Mouse (Mus musculus) lung, postnatal 0 days (tissue): ENCODE measurements around the gene Erg. TPM values are rescaled to one million over a fixed set of nuclear protein-coding genes. Genes with fewer than 3 reads are reported as not detected.

ENCODE experiments used
- ATAC-seq: fragments of 200-750 bp; cut with Nextera tagmentation; 2 replicates; pipeline ENCODE4 v1.8.0; 2017; ENCODE audit warnings: moderate library complexity
- DNase-seq: peaks from one replicate; pipeline ENCODE4 v3.0.0-alpha.2; 2016; ENCODE audit warnings: low spot score
- H3K27ac ChIP-seq: fragments of 300-500 bp; sonication (generic); 2 replicates; pipeline ENCODE4 v1.5.1; 2014; ENCODE audit warnings: antibody characterized with exemption, mild to moderate bottlenecking, low read length, mixed read lengths
- H3K27me3 ChIP-seq: fragments of 300-500 bp; sonication (generic); replicated peaks from 2 replicates; pipeline ENCODE4 v1.6.1; 2014; ENCODE audit warnings: low read length, mixed read lengths; ENCODE audit not compliant: insufficient read depth
- H3K36me3 ChIP-seq: fragments of 300-500 bp; sonication (generic); 2 replicates; pipeline ENCODE4 v1.6.1; 2014; ENCODE audit warnings: low read length, mixed read lengths; ENCODE audit not compliant: insufficient read depth
- H3K4me1 ChIP-seq: fragments of 300-500 bp; sonication (generic); 2 replicates; pipeline ENCODE4 v1.6.1; 2014; ENCODE audit warnings: antibody characterized with exemption, low read depth, low read length, mixed read lengths; ENCODE audit not compliant: insufficient read depth
- H3K4me2 ChIP-seq: fragments of 300-500 bp; sonication (generic); replicated peaks from 2 replicates; pipeline ENCODE4 v1.6.1; 2014; ENCODE audit warnings: low read depth, mild to moderate bottlenecking, low read length, moderate library complexity, mixed read lengths
- H3K4me3 ChIP-seq: fragments of 300-500 bp; sonication (generic); 2 replicates; pipeline ENCODE4 v1.5.1; 2014; ENCODE audit warnings: low read depth, low read length
- H3K9ac ChIP-seq: fragments of 300-500 bp; sonication (generic); replicated peaks from 2 replicates; pipeline ENCODE4 v1.6.1; 2014; ENCODE audit warnings: low read depth, mild to moderate bottlenecking
- H3K9me3 ChIP-seq: fragments of 300-500 bp; sonication (generic); 2 replicates; pipeline ENCODE4 v1.6.1; 2016; ENCODE audit warnings: low read length, mixed read lengths
- CTCF ChIP-seq: IDR thresholded peaks from 2 replicates; pipeline ENCODE4 v1.5.1; 2016; ENCODE audit warnings: antibody characterized with exemption, mild to moderate bottlenecking
- EP300 ChIP-seq: IDR thresholded peaks from 2 replicates; pipeline ENCODE4 v1.6.1; 2016; ENCODE audit warnings: antibody characterized with exemption, mild to moderate bottlenecking, control low read depth
- WGBS: fragments of 180-500 bp; shearing (Covaris S2); extraction: QIAGEN DNeasy Blood & Tissue Kit; methylation state at CpG from one replicate; pipeline ENCODE4 v1.1.7; 2014; 5-methylcytosine and 5-hydroxymethylcytosine counted together
- polyA plus RNA-seq: library from polyadenylated mRNA; unstranded; fragments of >200 nt; fragmentation: Nextera tagmentation; extraction: Ambion mirVana; gene quantifications from 2 replicates; pipeline ENCODE4 v1.2.1, GENCODE M21; 2015

Gene Erg
- polyA plus RNA-seq, 1 experiment from 2014 or later, result 13.2 TPM

GRCm38 (mm10) chr16:95356962-95357955 is 229.1 kb downstream of the Erg start:
- DNase-seq, result no peak

DNA sequence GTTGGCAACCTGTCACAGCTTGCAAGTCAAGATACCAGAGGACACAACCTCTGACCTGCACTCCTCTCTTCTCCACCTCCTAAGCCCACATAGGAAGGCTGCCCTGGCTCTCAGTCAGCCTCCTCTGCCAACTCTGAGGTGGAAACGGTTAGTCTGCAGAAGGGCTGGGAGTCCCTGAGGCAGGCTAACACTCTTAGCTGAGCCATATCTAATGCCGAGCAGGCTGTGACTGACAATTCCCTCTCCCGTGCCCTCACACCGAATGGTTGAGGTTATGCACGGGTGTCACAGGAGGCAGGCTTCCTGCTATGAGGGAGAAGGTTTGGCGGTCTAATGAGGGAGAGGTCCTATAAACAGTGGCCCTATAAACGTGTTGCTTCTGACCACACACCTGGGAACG is 232.6 kb downstream of the Erg start:
- Histone ChIP-seq H3K9ac (no peak overlapping the region), H3K4me1 (peaks cover 2% of the 10 kb centered on the region; the same call in 1 of the 2 replicates), H3K36me3 (no peaks in the 10 kb centered on the region), H3K27ac (no peak overlapping the region), H3K27me3 (no peaks in the 10 kb centered on the region; the same call in 1 of the 2 replicates), H3K9me3 (no peaks in the 10 kb centered on the region), H3K4me3 (no peak overlapping the region), H3K4me2 (no peak overlapping the region)
- TF ChIP-seq EP300 (no peak), CTCF (no peak)
- ATAC-seq (no peak), DNase-seq (no peak)
- 57% methylated on average over 8 of the region's 8 CpGs for WGBS

More at GRCm38 (mm10) chr16:95356962-95357955, 229.1 kb downstream of the Erg start:
- H3K4me3 ChIP-seq, result no peak overlapping the region
- H3K36me3 ChIP-seq, result no peaks in the 10 kb centered on the region
- no peak overlapping the region for H3K27ac ChIP-seq
- TF ChIP-seq CTCF, result no peak
- no peak for TF ChIP-seq EP300
- no peaks in the 10 kb centered on the region for H3K9me3 ChIP-seq
- no peaks in the 10 kb centered on the region for H3K27me3 ChIP-seq
- peaks cover 8% of the 10 kb centered on the region; the same call in 1 of the 2 replicates for H3K4me1 ChIP-seq
- ATAC-seq, result no peak
- WGBS, result 81% methylated on average over 12 of the region's 12 CpGs
- H3K9ac ChIP-seq, result no peak overlapping the region
- no peak overlapping the region for H3K4me2 ChIP-seq

GRCm38 (mm10) chr16:95352266-95352665 is 234.1 kb downstream of the Erg start:
- 57% methylated on average over 8 of the region's 8 CpGs for WGBS
- ATAC-seq (peak; percentile 64), DNase-seq (peak; percentile 34)
- Histone ChIP-seq H3K27ac (0 out of 2 replicates have a peak overlapping the region, but pooled peaks have one; percentile 35), H3K9ac (no peak overlapping the region), H3K4me3 (no peak overlapping the region), H3K27me3 (no peaks in the 10 kb centered on the region; the same call in 1 of the 2 replicates), H3K36me3 (no peaks in the 10 kb centered on the region), H3K9me3 (no peaks in the 10 kb centered on the region), H3K4me1 (peaks cover 13% of the 10 kb centered on the region), H3K4me2 (no peak overlapping the region)
- TF ChIP-seq CTCF, result no peak
- peak; percentile 57 for TF ChIP-seq EP300

DNA sequence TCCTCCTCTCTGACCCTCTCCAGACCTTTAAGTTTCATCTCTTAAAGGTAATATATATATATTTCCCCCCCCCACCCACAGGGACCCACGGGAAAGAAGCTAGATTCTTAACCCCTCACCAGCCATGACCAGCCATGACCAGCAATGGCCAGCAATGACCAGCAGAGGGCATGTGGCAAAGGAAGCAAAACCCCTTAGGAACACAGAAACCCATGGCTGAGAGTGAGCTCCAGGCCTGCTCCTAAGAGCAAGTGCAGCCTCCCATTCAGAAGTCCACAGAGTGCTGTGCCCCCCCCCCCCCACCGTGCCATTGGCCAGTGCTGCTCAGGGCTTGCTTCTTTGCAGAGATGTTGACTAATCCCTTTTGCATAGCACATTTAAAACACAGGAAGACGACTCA is 235.9 kb downstream of the Erg start:
- ATAC-seq, result no peak
- WGBS, result 27% methylated on average over 3 of the region's 3 CpGs
- peak; percentile 85 for TF ChIP-seq CTCF
- TF ChIP-seq EP300, result no peak

DNA sequence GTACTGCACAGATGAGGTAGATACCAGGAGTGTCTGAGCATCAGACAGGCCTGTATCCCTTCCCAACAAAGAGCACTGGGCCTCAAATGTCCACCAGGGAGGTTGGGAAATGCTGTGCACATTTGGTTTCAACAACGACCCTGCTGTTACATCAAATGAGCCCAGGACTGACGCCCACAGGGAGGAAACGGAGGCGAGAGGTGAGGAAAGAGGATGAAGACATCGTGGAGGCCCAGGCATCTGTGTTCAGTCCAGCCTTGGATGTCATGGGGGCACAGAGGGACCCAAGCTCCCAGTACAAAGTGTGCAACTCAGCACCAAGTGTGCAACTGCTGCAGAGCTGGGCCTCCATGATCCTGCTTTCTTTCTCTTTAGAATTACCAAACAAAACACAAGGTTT is 236.6 kb downstream of the Erg start:
- DNase-seq (no peak), ATAC-seq (no peak)
- no peak overlapping the region for H3K9ac ChIP-seq
- H3K4me3 ChIP-seq, result no peak overlapping the region
- no peaks in the 10 kb centered on the region for H3K36me3 ChIP-seq
- H3K9me3 ChIP-seq, result no peaks in the 10 kb centered on the region
- H3K27me3 ChIP-seq, result no peaks in the 10 kb centered on the region; the same call in 1 of the 2 replicates
- peaks cover 20% of the 10 kb centered on the region for H3K4me1 ChIP-seq
- WGBS, result 46% methylated on average over 5 of the region's 5 CpGs
- 0 out of 2 replicates have a peak overlapping the region, but pooled peaks have one; percentile 19 for H3K4me2 ChIP-seq
- H3K27ac ChIP-seq, result no peak overlapping the region
- TF ChIP-seq CTCF (no peak), EP300 (no peak)

More for the DNA sequence above, 235.9 kb downstream of the Erg start:
- no peaks in the 10 kb centered on the region for H3K9me3 ChIP-seq
- H3K4me2 ChIP-seq, result no peak overlapping the region
- no peak overlapping the region for H3K27ac ChIP-seq
- no peaks in the 10 kb centered on the region for H3K36me3 ChIP-seq
- DNase-seq, result peak; percentile 60
- no peak overlapping the region for H3K4me3 ChIP-seq
- no peaks in the 10 kb centered on the region; the same call in 1 of the 2 replicates for H3K27me3 ChIP-seq
- H3K9ac ChIP-seq, result no peak overlapping the region
- peaks cover 18% of the 10 kb centered on the region for H3K4me1 ChIP-seq

DNA sequence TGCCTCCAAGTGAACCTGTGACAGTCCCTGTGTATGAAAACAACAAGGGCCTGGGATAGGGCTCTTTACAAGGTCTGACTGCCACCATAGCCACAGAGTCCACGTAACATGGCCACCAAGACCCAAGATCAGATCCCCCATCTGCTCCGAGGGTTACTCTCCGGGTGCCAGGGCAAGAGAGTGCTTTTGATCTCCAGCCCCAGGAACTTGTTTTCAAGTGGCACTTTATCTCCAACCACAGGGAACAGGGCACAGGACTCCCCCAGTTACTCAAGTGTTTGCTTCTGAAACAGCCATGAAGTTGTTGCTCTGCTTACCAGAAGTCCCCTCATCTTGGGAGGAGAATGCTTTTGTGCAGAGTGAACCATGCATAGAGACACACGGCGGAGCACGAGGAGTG is 237.0 kb downstream of the Erg start:
- Histone ChIP-seq H3K4me1 (peaks cover 20% of the 10 kb centered on the region), H3K9ac (no peak overlapping the region), H3K4me3 (no peak overlapping the region), H3K9me3 (no peaks in the 10 kb centered on the region), H3K4me2 (0 out of 2 replicates have a peak overlapping the region, but pooled peaks have one; percentile 19), H3K27me3 (no peaks in the 10 kb centered on the region; the same call in 1 of the 2 replicates), H3K36me3 (no peaks in the 10 kb centered on the region), H3K27ac (no peak overlapping the region)
- TF ChIP-seq CTCF (no peak), EP300 (no peak)
- ATAC-seq (peak; percentile 34; the same call in 1 of the 2 replicates), DNase-seq (peak; percentile 74)
- WGBS, result 55% methylated on average over 6 of the region's 6 CpGs
